Mouse (Mus musculus) C2C12 (cell line): ENCODE results near the gene Jmjd6.

Experiments
- CEBPB ChIP-seq: IDR thresholded peaks from one replicate; pipeline ENCODE4 v1.6.1; 2011; ENCODE audit warnings: low read depth, mild to moderate bottlenecking, control low read depth, moderate library complexity
- CTCF ChIP-seq: IDR thresholded peaks from one replicate; pipeline ENCODE4 v1.5.1; 2011; ENCODE audit not compliant: control insufficient read depth, insufficient read depth, insufficient read length
- MAX ChIP-seq: IDR thresholded peaks from one replicate; pipeline ENCODE4 v1.6.1; 2011; ENCODE audit warnings: mild to moderate bottlenecking, control low read depth
- MYOG ChIP-seq: IDR thresholded peaks from one replicate; pipeline ENCODE4 v1.6.1; 2011; ENCODE audit not compliant: control insufficient read depth, insufficient read length; ENCODE audit errors: extremely low read depth
- USF1 ChIP-seq: IDR thresholded peaks from one replicate; pipeline ENCODE4 v1.6.1; 2011; ENCODE audit warnings: low read depth, mild to moderate bottlenecking, control low read depth, moderate library complexity

DNA sequence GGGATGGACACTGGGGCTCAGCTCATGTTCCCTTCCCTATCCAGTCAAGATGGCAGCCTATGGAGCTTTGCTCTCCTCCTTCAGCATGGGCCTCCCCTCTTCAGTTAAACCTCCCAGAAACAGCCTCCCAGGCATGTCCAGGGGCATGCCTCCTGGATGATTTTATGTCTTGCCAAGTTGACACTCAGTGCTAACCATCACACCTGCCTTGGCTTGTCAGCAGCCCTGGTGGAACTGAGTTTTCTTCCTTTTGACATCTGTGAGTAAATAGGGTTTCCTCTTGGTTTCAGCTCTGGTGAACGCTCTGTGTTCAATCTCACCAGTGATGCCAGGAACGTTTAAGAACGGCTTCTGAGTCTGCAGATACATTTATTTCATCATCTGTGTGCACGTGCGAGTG, 40.5 kb downstream of the Jmjd6 start:
- TF ChIP-seq CTCF (no peak), MYOG (no peak), MAX (no peak), CEBPB (no peak), USF1 (no peak)
